Mouse (Mus musculus): Measurements from ENCODE around the gene Dhx34.

DNA sequence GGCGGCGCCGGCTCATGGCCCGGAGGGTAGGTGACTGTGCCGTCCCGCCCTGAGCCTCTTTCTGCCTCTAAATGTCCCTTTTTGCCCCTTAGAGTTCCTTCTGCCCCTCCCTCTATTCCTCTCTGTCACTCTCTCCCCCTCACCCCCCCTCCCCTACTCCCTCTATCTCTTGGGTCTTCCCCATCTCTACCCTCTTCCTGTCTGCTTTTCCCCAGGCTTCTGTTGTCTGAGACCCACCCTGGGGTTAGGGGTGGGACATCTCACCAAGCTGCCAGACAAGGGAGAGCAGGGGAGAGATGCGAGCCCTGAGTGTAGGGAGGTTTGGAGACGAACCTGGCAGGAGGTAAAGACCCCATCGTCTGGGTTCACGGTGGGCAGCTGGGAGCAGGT lies 46.3 kb downstream of the Dhx34 start:
- no peak for TF ChIP-seq ZC3H11A (IDR thresholded peaks at IDR 0.05; ENCODE audit: borderline replicate concordance, low read depth, low read length)
- TF ChIP-seq ZNF384 (IDR thresholded peaks at IDR 0.05; ENCODE audit: low read depth, low read length) = no peak
- no peak for TF ChIP-seq MAFK (IDR thresholded peaks at IDR 0.05; ENCODE audit: insufficient read depth, low read depth, low read length)
- TF ChIP-seq HCFC1 (IDR thresholded peaks at IDR 0.05; ENCODE audit: borderline replicate concordance, insufficient read depth, low read length) = no peak
